Mouse (Mus musculus) left cerebral cortex, adult 2 months (tissue): ENCODE data around the gene Gsk3a. TPM values are rescaled to one million over a fixed set of nuclear protein-coding genes. Genes with fewer than 3 reads are reported as not detected.

Experiments used
- DNase-seq, 2 experiments: peaks; one replicate each; pipeline ENCODE4 v3.0.0; 2021 to 2022; ENCODE audit warnings: low spot score in 2 of 2, mixed read lengths in 1 of 2; ENCODE audit errors: extremely low spot score in 1 of 2
- H3K27ac ChIP-seq: fragments of 200-600 bp; 2 replicates; pipeline ENCODE4 v1.8.1; 2022
- H3K4me3 ChIP-seq: fragments of 200-600 bp; 2 replicates; pipeline ENCODE4 v1.8.1; 2022
- CTCF ChIP-seq: fragments of 200-600 bp; IDR thresholded peaks from 2 replicates; pipeline ENCODE4 v1.8.1; 2022; ENCODE audit warnings: antibody characterized with exemption, mild to moderate bottlenecking, moderate library complexity
- intact Hi-C: fragments of 180-260 bp; cut with DNase I; formaldehyde crosslinking; loops from one replicate; pipeline ENCODE4 v1.15.1; 2025
- total RNA-seq, 2 experiments: library from RNA; stranded (reverse); gene quantifications; 2 replicates each; pipeline ENCODE4 v1.2.3; 2021

Gsk3a gene
- total RNA-seq, 2 experiments from 2014 or later: 215 to 220 TPM

- TF ChIP-seq CTCF: no peak
- peak overlapping the region; percentile 63 for H3K4me3 ChIP-seq
- peak overlapping the region; percentile 98 for H3K27ac ChIP-seq
- DNase-seq: peak; percentile 36 to 50
- intact Hi-C loops: no loop called here
Observed at GRCm38 (mm10) chr7:25279861-25280791, 42.5 kb upstream of the Gsk3a start.

GRCm38 (mm10) chr7:25279076-25279860 lies 41.6 kb upstream of the Gsk3a start:
- peak overlapping the region; percentile 98 for H3K27ac ChIP-seq
- peak; percentile 35 for TF ChIP-seq CTCF
- intact Hi-C loops: no loop called here
- peak overlapping the region; percentile 63 for H3K4me3 ChIP-seq
- peak; percentile 87 to 91 for DNase-seq

- intact Hi-C loops: loop anchor here (1.0 kb wide), 2 partner anchors 30 to 37 kb away; no protein-coding TSS in a partner anchor
- peak overlapping the region; percentile 63 for H3K4me3 ChIP-seq
- H3K27ac ChIP-seq: peak overlapping the region; percentile 98
- peak; percentile 79 to 84 for DNase-seq
- peak; percentile 66 for TF ChIP-seq CTCF
Observed at GRCm38 (mm10) chr7:25278341-25279075, 40.9 kb upstream of the Gsk3a start.

GRCm38 (mm10) chr7:25277998-25278340 lies 40.3 kb upstream of the Gsk3a start:
- DNase-seq: no peak
- peak overlapping the region; percentile 98 for H3K27ac ChIP-seq
- H3K4me3 ChIP-seq: peak overlapping the region; percentile 63
- no peak for TF ChIP-seq CTCF
- intact Hi-C loops: loop anchor here (1.0 kb wide), 2 partner anchors 30 to 37 kb away; no protein-coding TSS in a partner anchor

GRCm38 (mm10) chr7:25277405-25277804 lies 39.8 kb upstream of the Gsk3a start:
- no peak for TF ChIP-seq CTCF
- intact Hi-C loops: no loop called here
- H3K27ac ChIP-seq: peak overlapping the region; percentile 98
- DNase-seq: no peak
- peak overlapping the region; percentile 63 for H3K4me3 ChIP-seq

- intact Hi-C loops: no loop called here
- DNase-seq: no peak
- TF ChIP-seq CTCF: no peak
- Histone ChIP-seq H3K27ac (no peak overlapping the region; the same call in 1 of the 2 replicates), H3K4me3 (no peak overlapping the region)
Observed at GRCm38 (mm10) chr7:25275555-25276298, 38.1 kb upstream of the Gsk3a start.

- intact Hi-C loops: no loop called here
Observed at GRCm38 (mm10) chr7:25274996-25275395, 37.3 kb upstream of the Gsk3a start.

GRCm38 (mm10) chr7:25274571-25274970 lies 36.9 kb upstream of the Gsk3a start:
- no peak for DNase-seq
- H3K27ac ChIP-seq: peak overlapping the region; percentile 32; the same call in 1 of the 2 replicates
- no peak overlapping the region for H3K4me3 ChIP-seq
- intact Hi-C loops: no loop called here
- no peak for TF ChIP-seq CTCF

More at GRCm38 (mm10) chr7:25274996-25275395, 37.3 kb upstream of the Gsk3a start:
- H3K4me3 ChIP-seq: no peak overlapping the region
- no peak for TF ChIP-seq CTCF
- no peak overlapping the region; the same call in 1 of the 2 replicates for H3K27ac ChIP-seq
- no peak for DNase-seq

- DNase-seq: no peak
- H3K27ac ChIP-seq: no peak overlapping the region
- no peak for TF ChIP-seq CTCF
- H3K4me3 ChIP-seq: no peak overlapping the region
- intact Hi-C loops: no loop called here
Observed at GRCm38 (mm10) chr7:25273259-25274241, 35.9 kb upstream of the Gsk3a start.
